Mouse (Mus musculus): ENCODE data around the gene Clip2.

GRCm38 (mm10) chr5:134488042-134488441, 64.2 kb downstream of the Clip2 start:
- TF ChIP-seq CTCF (IDR thresholded peaks at IDR 0.05; ENCODE audit: borderline replicate concordance, insufficient read depth, low read depth, low read length) (no peak), POLR2A (IDR thresholded peaks at IDR 0.05; ENCODE audit: borderline replicate concordance, insufficient read depth, low read length) (no peak)
